Mouse (Mus musculus) cortical plate, adult 2 months (tissue): Measurements from ENCODE around the gene Hba-x.

Experiments
- CTCF ChIP-seq: fragments of 200-500 bp; IDR thresholded peaks from 2 replicates; pipeline ENCODE4 v1.5.1; 2011; ENCODE audit warnings: mild to moderate bottlenecking, control low read depth, low read length; ENCODE audit not compliant: insufficient read depth; ENCODE audit errors: extremely low read depth
- POLR2A ChIP-seq: fragments of 200-500 bp; IDR thresholded peaks from 2 replicates; pipeline ENCODE4 v1.6.1; 2011; ENCODE audit warnings: mild to moderate bottlenecking, low read length, control low read depth; ENCODE audit not compliant: insufficient read depth; ENCODE audit errors: extremely low read depth

DNA sequence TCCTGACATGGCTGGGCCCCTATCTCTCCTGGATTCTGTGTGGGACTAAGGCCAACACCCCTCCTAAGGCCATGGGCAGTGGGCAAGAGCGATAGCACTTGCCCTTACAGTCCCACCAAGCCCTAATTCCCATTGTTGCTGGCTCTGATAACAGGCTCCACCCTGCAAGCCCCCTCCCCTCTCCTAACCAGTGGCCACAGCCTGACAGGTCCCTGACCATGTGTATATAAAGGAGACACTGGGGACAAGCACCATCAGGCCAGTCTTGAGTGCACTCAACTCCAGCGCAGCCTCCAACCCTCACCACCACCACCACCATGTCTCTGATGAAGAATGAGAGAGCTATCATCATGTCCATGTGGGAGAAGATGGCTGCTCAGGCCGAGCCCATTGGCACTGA lies at the start of gene Hba-x:
- TF ChIP-seq CTCF = no peak
- TF ChIP-seq POLR2A = no peak
